Mouse (Mus musculus): ENCODE results near the gene Dnaja1. TPM values are rescaled to one million over a fixed set of nuclear protein-coding genes. Genes with fewer than 3 reads are reported as not detected.

The Dnaja1 gene
- polyA plus RNA-seq, 1 experiment from 2014 or later: 261 TPM

DNA sequence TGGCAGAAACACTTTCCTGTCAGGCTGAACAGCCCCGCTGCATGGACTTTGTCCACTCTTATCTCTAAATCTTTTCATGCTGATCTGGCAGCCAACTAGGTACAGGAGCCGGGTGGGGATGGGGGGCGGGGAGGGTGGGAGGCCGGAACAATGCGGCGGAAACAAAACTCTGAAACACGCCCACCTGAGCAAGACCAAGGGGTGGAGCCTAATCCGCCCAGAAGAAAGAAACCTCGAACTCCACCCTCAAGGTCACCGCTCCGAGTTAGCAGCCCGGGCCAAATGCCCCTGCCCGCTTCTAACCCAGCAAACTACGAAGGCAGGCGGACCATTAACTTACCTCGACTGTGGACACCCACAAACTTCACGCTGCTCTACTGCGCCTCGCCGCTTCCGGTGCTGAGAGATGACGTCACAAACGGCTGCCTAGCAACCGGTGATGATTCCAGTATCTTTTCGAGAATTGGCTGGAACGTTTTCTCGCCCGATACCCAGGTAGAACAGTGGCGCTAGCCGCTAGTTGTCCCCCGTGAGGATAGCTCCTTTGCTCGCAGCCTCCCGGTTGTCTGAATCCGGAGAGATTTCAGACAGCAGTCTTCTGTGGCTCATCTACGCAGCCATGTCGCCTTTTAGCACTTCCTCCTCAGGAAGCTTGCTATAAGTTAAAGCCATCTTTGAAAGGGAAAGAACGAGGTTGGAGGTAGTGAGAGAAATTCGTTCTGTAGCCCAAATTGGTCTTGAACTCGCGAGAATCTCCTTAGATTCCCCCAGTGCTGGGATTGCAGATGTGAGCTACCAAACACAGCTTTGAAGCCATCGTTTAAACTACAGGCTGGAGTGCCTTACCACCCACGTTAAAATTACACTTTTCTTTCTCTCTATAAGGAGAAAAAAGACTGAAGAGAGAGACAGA, 18.9 kb upstream of the Dnaja1 start, which contains the start of gene Aptx:
Gene Aptx (minus strand): TSS at position 398 of the 913 bp plus-strand sequence.
- H3K4me2 ChIP-seq: peak within 1 kb of the TSS; percentile 77
- peak within 1 kb of the TSS; percentile 67 for H3K4me3 ChIP-seq
- H3K27ac ChIP-seq: peak within 1 kb of the TSS; percentile 85
- H3K36me3 ChIP-seq: no peaks in the 10 kb centered on the region
- under 1% methylated on average over 42 of the region's 42 CpGs for WGBS (ENCODE audit: insufficient replicate concordance)
- H3K9ac ChIP-seq: peak within 1 kb of the TSS; percentile 58
- H3K4me1 ChIP-seq: peaks cover 39% of the 10 kb centered on the region
- peak; percentile 86 for ATAC-seq
- no peaks in the 10 kb centered on the region for H3K27me3 ChIP-seq (replicated peaks)
- no peaks in the 10 kb centered on the region for H3K9me3 ChIP-seq (replicated peaks)

DNA sequence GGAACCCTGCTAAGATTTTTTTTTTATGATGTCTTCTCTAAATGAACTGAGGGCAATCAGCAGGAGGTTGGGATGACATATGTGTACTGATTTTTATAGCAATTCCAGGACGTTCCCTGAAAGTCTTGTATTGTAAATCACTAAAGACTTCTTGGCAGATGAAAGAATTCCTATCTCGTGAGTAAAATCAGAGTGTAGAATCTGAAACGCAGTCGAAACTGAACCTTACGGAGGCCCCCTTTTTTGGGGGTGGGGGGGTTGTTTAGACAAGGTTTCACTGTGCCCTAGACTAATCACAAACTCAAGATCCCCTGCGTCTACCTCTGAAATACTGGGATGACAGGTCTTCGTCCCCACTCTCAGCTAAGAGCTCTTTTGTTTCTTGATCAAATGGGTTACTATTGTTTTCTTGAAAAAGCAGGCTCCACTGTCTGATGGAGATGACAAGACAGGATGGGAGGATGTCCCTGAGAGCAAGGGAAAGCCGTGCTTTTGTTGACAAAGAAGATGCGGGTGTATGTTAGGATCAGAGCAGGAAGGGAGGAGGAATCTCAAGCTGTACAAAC, 18.2 kb upstream of the Dnaja1 start:
- Histone ChIP-seq H3K4me3 (peak overlapping the region; percentile 67), H3K9me3 (replicated peaks) (no peaks in the 10 kb centered on the region), H3K36me3 (no peaks in the 10 kb centered on the region), H3K9ac (peak overlapping the region; percentile 58; the same call in 1 of the 2 replicates), H3K27me3 (replicated peaks) (no peaks in the 10 kb centered on the region), H3K27ac (peak overlapping the region; percentile 85), H3K4me2 (peak overlapping the region; percentile 77), H3K4me1 (peaks cover 39% of the 10 kb centered on the region)
- WGBS (ENCODE audit: insufficient replicate concordance): 46% methylated on average over 9 of the region's 9 CpGs
- ATAC-seq: no peak

DNA sequence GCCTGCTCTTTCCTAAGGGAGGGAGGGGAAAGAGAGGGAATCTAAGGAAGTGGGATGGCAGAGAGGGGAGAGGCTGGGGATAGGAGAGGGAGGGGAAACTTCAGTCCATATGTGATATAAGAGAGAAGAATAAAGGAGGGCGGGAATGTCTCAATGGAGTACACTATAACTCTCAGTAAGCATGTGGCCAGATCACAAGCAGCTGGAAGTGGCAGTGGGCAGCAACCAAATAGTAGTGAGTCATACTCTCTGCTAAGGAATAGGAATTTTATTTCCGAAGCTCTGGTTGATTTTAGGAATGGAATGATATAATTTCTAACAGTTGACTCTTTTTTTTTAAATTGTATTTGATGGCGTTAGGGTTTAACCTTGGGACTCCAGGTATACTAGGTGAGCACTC, 4.8 kb upstream of the Dnaja1 start:
- no peak overlapping the region for H3K27ac ChIP-seq
- no peak for ATAC-seq
- no peak overlapping the region for H3K4me3 ChIP-seq
- no peaks in the 10 kb centered on the region for H3K36me3 ChIP-seq
- H3K4me1 ChIP-seq: peaks cover 14% of the 10 kb centered on the region
- H3K4me2 ChIP-seq: no peak overlapping the region
- no peak overlapping the region for H3K9ac ChIP-seq
- no peaks in the 10 kb centered on the region for H3K27me3 ChIP-seq (replicated peaks)
- no peaks in the 10 kb centered on the region for H3K9me3 ChIP-seq (replicated peaks)
- 72% methylated on average over 3 of the region's 3 CpGs for WGBS (ENCODE audit: insufficient replicate concordance)

DNA sequence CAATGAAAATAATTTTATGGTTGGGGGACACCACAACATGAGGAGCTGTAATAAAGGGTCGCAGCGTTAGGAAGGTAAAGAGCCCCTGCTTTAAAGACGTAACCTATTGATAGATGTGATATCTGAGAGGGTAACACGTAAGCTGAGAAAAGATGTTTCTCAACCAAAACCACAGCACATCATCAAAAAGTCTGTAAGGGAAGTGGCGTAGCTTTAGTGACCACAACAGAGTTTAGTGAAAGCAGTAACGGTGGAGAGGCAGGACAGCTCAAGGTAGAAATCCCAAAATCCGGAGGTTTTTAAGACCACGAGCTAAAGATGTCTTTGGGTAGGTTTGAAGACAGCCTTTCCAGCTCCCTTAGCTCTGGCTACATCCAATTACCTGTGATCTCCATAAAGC, 1.0 kb upstream of the Dnaja1 start:
- 68% methylated on average over 8 of the region's 8 CpGs for WGBS (ENCODE audit: insufficient replicate concordance)
- no peaks in the 10 kb centered on the region for H3K27me3 ChIP-seq (replicated peaks)
- H3K4me2 ChIP-seq: peak overlapping the region; percentile 83
- H3K4me1 ChIP-seq: peaks cover 40% of the 10 kb centered on the region
- no peak for ATAC-seq
- 0 out of 2 replicates have a peak overlapping the region, but pooled peaks have one; percentile 90 for H3K9ac ChIP-seq
- H3K36me3 ChIP-seq: peaks cover 18% of the 10 kb centered on the region
- peak overlapping the region; percentile 97; the same call in 1 of the 2 replicates for H3K27ac ChIP-seq
- H3K4me3 ChIP-seq: peak overlapping the region; percentile 78; the same call in 1 of the 2 replicates
- H3K9me3 ChIP-seq (replicated peaks): no peaks in the 10 kb centered on the region

DNA sequence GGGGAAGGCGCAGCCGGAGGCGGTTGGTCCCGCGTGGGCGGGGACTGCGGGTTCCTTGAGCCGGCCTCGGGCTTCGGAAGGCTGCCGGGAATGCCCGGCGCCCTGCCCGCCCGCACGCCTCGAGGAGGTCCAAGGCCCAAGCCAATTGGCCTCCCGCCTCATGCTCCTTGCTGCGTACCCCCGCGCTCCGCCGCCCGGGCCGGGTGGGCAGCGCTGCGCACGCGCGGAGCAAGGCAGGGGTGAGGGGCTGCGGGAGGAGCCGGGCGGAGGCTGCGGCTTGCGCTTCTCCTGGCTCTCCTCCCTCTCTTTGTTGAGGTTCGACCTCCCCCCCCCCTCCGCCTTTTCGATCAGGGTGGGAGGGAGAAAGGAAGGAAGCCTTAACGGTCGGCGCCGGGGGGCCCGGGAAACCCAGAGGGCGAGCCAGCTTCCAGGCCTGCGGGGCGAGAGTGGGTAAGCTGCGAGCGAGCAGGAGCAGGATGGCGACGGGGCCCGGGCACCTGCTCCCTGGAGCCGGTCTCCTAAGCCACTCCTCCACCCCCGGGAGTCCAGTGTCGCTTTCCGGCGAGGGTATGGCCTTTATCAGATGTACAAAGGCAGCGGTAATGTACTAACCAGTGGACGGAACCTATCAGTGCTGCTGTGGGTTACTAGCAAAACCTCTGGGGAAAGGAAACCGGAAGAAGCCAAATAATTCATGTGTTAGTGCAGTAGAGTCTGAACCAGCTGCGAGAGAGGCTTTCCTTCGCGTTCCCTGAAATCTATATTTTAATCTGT, 924 bp downstream of the Dnaja1 start:
- no peaks in the 10 kb centered on the region for H3K27me3 ChIP-seq (replicated peaks)
- H3K27ac ChIP-seq: peak overlapping the region; percentile 97
- peak; percentile 76 for ATAC-seq
- H3K4me2 ChIP-seq: peak overlapping the region; percentile 83
- H3K9ac ChIP-seq: peak overlapping the region; percentile 90
- peaks cover 53% of the 10 kb centered on the region for H3K4me1 ChIP-seq
- peak overlapping the region; percentile 78 for H3K4me3 ChIP-seq
- peaks cover 37% of the 10 kb centered on the region for H3K36me3 ChIP-seq
- H3K9me3 ChIP-seq (replicated peaks): no peaks in the 10 kb centered on the region
- WGBS (ENCODE audit: insufficient replicate concordance): under 1% methylated on average over 54 of the region's 62 CpGs

DNA sequence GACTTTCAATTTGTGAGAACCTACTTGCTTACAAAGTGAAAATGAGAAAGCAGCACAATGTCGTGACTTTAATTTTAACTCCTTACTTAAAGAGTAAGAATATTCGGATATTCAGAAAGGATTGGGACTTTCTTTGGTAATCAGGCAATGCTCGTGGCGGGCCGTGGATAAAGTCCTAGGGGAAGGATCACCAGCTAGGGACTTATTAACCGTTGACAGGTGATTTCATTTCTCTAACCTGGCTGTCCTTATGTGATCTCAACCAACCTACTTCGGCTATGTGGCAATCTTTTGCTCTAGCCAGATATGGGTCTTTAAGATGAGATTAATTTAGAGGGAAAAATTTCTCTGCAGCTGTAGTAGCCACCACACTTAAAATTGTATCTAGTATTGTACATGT, 3.2 kb downstream of the Dnaja1 start:
- ATAC-seq: no peak
- H3K4me2 ChIP-seq: peak overlapping the region; percentile 83
- no peaks in the 10 kb centered on the region for H3K9me3 ChIP-seq (replicated peaks)
- peaks cover 58% of the 10 kb centered on the region for H3K36me3 ChIP-seq
- H3K9ac ChIP-seq: no peak overlapping the region; the same call in 1 of the 2 replicates
- H3K4me3 ChIP-seq: peak overlapping the region; percentile 78; the same call in 1 of the 2 replicates
- 75% methylated on average over 7 of the region's 7 CpGs for WGBS (ENCODE audit: insufficient replicate concordance)
- peaks cover 59% of the 10 kb centered on the region for H3K4me1 ChIP-seq
- H3K27me3 ChIP-seq (replicated peaks): no peaks in the 10 kb centered on the region
- peak overlapping the region; percentile 37; the same call in 1 of the 2 replicates for H3K27ac ChIP-seq

DNA sequence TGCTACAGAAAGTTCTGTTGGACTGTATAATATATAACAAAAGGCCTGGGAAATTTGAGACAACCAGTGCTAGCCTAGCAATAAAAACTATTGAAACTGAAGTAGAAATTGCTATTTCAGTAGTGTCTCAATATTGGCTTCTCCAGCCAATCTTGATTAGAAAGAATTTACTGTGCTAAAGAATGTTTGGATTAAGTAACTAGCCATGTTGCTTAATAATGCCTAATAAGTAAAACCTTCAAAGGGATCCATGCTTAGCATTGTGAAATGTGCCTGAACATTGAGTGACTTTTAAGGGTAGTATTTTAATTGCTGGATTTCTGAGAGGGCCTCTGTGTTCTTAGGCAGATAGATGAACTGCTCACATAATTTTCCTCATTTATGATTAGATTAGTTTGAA, 3.6 kb downstream of the Dnaja1 start:
- no peaks in the 10 kb centered on the region for H3K27me3 ChIP-seq (replicated peaks)
- peaks cover 62% of the 10 kb centered on the region for H3K36me3 ChIP-seq
- H3K4me3 ChIP-seq: peak overlapping the region; percentile 78; the same call in 1 of the 2 replicates
- H3K4me2 ChIP-seq: peak overlapping the region; percentile 83
- H3K9ac ChIP-seq: no peak overlapping the region; the same call in 1 of the 2 replicates
- peaks cover 59% of the 10 kb centered on the region for H3K4me1 ChIP-seq
- 0 out of 2 replicates have a peak overlapping the region, but pooled peaks have one; percentile 22 for H3K27ac ChIP-seq
- ATAC-seq: no peak
- no peaks in the 10 kb centered on the region for H3K9me3 ChIP-seq (replicated peaks)

DNA sequence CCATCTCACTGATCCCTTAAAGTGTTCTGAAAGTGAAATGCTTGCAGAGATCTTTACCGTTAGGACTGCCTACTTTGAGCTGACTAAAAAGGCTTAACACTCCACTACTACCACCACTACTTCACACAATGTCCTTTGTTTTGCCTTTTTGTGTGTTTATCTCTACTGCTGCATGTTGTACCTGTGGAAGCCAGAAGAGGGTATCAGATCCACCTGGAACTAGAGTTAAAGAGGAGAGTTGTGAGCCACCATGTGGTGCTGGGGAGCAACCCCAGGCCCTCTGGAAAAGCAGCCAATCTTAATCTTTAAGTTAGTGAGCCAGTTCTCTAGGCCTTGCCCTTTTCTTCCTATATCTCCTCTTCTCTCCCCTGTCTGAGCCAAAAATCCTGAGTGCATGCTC, 5.3 kb downstream of the Dnaja1 start:
- 81% methylated on average over 1 of the region's 1 CpGs for WGBS (ENCODE audit: insufficient replicate concordance)
- no peak for ATAC-seq

DNA sequence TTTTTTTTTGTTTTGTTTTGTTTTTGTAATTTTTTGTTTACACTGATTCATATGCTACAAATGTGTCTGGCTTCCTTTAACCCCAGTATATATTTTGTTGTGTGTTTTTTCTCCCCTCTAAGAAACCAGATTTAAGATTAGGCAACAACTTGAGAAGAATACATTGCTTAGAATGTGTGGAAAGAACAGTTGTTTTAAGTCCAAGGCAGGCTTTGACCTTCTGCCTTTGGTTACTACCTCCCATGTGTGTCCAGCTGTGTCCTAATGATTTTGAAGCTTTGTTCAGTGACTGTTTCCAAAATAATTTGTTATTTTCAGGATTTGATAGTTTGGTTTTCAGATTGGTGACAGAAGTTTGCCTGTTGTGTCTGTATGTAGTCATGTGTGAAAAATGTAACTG, 9.3 kb downstream of the Dnaja1 start:
- Histone ChIP-seq H3K4me1 (peaks cover 16% of the 10 kb centered on the region), H3K9me3 (replicated peaks) (no peaks in the 10 kb centered on the region), H3K4me3 (no peak overlapping the region), H3K27me3 (replicated peaks) (no peaks in the 10 kb centered on the region), H3K27ac (no peak overlapping the region), H3K9ac (no peak overlapping the region), H3K36me3 (peaks cover 92% of the 10 kb centered on the region), H3K4me2 (no peak overlapping the region)
- no peak for ATAC-seq

More for the DNA sequence above, 5.3 kb downstream of the Dnaja1 start:
- no peak overlapping the region for H3K4me3 ChIP-seq
- H3K27me3 ChIP-seq (replicated peaks): no peaks in the 10 kb centered on the region
- peaks cover 45% of the 10 kb centered on the region for H3K4me1 ChIP-seq
- H3K9me3 ChIP-seq (replicated peaks): no peaks in the 10 kb centered on the region
- H3K36me3 ChIP-seq: peaks cover 79% of the 10 kb centered on the region
- no peak overlapping the region for H3K9ac ChIP-seq
- 0 out of 2 replicates have a peak overlapping the region, but pooled peaks have one; percentile 8 for H3K27ac ChIP-seq
- no peak overlapping the region for H3K4me2 ChIP-seq

DNA sequence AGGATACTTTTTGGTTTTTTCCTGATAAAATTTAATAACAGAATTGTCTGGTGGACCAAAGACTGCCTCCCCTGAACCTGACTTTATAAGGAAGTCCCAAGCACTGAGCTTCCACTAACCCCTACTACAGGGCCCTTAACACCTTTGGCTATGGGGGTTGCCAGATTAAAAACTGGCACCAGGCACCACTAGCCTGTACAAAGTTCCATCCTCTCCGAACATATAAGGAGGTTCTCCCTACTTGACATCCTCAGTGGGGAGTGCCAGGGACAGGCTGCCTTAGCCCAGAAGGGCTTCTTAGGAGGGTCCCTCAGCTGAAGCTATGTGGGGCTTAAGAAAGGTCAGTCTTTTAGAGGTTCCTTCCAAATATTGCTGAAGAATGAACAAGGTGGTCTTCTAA, 13.4 kb downstream of the Dnaja1 start:
- 64% methylated on average over 1 of the region's 1 CpGs for WGBS (ENCODE audit: insufficient replicate concordance)

DNA sequence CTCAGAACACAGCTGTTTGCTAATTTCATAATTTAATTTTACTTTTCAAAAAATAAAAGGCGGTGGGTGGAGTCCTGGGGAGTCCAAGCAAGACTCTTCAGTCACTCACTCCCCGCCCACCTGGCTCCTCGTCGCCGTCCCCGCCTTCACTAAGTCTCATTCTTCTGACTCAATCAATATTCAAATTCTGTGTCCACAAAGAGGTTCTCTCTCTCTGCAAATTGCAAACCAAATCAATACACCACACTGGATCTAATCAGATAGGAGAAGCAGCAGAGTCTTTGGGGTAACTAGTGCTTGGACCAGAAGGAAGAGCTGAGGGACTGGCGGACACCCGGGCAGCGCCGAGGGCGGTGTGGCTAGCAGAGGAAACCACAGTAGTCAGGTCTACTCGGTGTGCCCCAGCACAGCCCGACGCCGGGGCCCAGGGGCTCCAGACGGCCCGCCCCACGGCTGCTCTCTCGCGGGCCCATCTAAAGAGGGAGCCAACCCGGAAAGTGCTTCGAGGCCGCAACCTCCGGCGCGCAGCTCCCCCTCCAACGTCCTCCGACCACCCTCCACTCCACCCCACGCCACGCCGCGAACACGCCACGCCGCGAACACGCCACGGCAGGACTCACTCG, 35.3 kb downstream of the Dnaja1 start:
- Histone ChIP-seq H3K36me3 (peaks cover 37% of the 10 kb centered on the region), H3K4me2 (peak overlapping the region; percentile 73), H3K4me1 (peaks cover 9% of the 10 kb centered on the region), H3K4me3 (peak overlapping the region; percentile 93), H3K9ac (peak overlapping the region; percentile 84), H3K27ac (peak overlapping the region; percentile 84), H3K9me3 (replicated peaks) (no peaks in the 10 kb centered on the region), H3K27me3 (replicated peaks) (peaks cover 8% of the 10 kb centered on the region; the same call in 1 of the 2 replicates)
- peak; percentile 78 for ATAC-seq
- WGBS (ENCODE audit: insufficient replicate concordance): under 1% methylated on average over 36 of the region's 39 CpGs

More for the DNA sequence above, 13.4 kb downstream of the Dnaja1 start:
- no peaks in the 10 kb centered on the region for H3K4me1 ChIP-seq
- no peak for ATAC-seq
- H3K4me2 ChIP-seq: no peak overlapping the region
- H3K4me3 ChIP-seq: no peak overlapping the region
- H3K9ac ChIP-seq: no peak overlapping the region
- no peaks in the 10 kb centered on the region for H3K9me3 ChIP-seq (replicated peaks)
- H3K36me3 ChIP-seq: peaks cover 91% of the 10 kb centered on the region
- H3K27me3 ChIP-seq (replicated peaks): no peaks in the 10 kb centered on the region
- no peak overlapping the region for H3K27ac ChIP-seq
